Mouse (Mus musculus) inflammation-experienced regulatory T-cells, adult 16 weeks (primary cell): ENCODE measurements around the gene Dedd. TPM values are rescaled to one million over a fixed set of nuclear protein-coding genes. Genes with fewer than 3 reads are reported as not detected.

Source experiments
- polyA plus RNA-seq: library from polyadenylated mRNA; unstranded; fragments of 100-300 nt; shearing (Covaris generic); gene quantifications from one replicate; pipeline ENCODE4 v1.2.1, GENCODE M21; 2017

The Dedd gene
- 44.3 TPM for polyA plus RNA-seq

GRCm38 (mm10) chr1:171328839-171329432 is at the start of gene Dedd:
TSS of gene Dedd (plus strand) at chr1:171329145.

GRCm38 (mm10) chr1:171280916-171281527 is 47.9 kb upstream of the Dedd start, which contains the start of gene Ppox:
TSS of gene Ppox (minus strand) at chr1:171281186.

GRCm38 (mm10) chr1:171287136-171288081 is 41.5 kb upstream of the Dedd start, which contains the start of gene Usp21:
TSS of gene Usp21 (minus strand) at chr1:171287991.

GRCm38 (mm10) chr1:171294298-171295062 is 34.5 kb upstream of the Dedd start, which contains the start of gene Ufc1:
TSS of gene Ufc1 (minus strand) at chr1:171295024.

GRCm38 (mm10) chr1:171345225-171346094 is 16.5 kb downstream of the Dedd start, which contains the start of the genes Nit1 and Pfdn2:
TSS of gene Nit1 (minus strand) at chr1:171345646.
TSS of gene Pfdn2 (plus strand) at chr1:171345670.

GRCm38 (mm10) chr1:171360656-171361055 is 31.7 kb downstream of the Dedd start, which contains the start of gene Klhdc9:
TSS of gene Klhdc9 (minus strand) at chr1:171360798.

GRCm38 (mm10) chr1:171369845-171370556 is 41.1 kb downstream of the Dedd start, which contains the start of gene Nectin4:
TSS of gene Nectin4 (plus strand) at chr1:171370099.

GRCm38 (mm10) chr1:171388376-171389102 is 59.6 kb downstream of the Dedd start, which contains the start of gene Arhgap30:
TSS of gene Arhgap30 (plus strand) at chr1:171388954.

Other genes with a start within 250 kb of the Dedd start
- 2.4 TPM for gene Cfap126, start 215.2 kb upstream of the Dedd start, polyA plus RNA-seq
- gene Sdhc, start 178.5 kb upstream of the Dedd start, polyA plus RNA-seq = 161 TPM
- not detected for gene Mpz, start 178.4 kb upstream of the Dedd start, polyA plus RNA-seq
- not detected for gene Pcp4l1, start 132.9 kb upstream of the Dedd start, polyA plus RNA-seq
- gene Nr1i3, start 115.2 kb upstream of the Dedd start, polyA plus RNA-seq = 0.15 TPM
- gene Tomm40l, start 106.6 kb upstream of the Dedd start, polyA plus RNA-seq = 40.9 TPM
- gene Apoa2, start 104.1 kb upstream of the Dedd start, polyA plus RNA-seq = 0.79 TPM
- gene Fcer1g, start 94.8 kb upstream of the Dedd start, polyA plus RNA-seq = 15.8 TPM
- not detected for gene Adamts4, start 78.7 kb upstream of the Dedd start, polyA plus RNA-seq
- gene Ndufs2, start 77.8 kb upstream of the Dedd start, polyA plus RNA-seq = 200 TPM
- 50.4 TPM for gene B4galt3, start 58.8 kb upstream of the Dedd start, polyA plus RNA-seq
- 92.4 TPM for gene Ppox, start 48.0 kb upstream of the Dedd start, polyA plus RNA-seq
- 69.0 TPM for gene Usp21, start 41.2 kb upstream of the Dedd start, polyA plus RNA-seq
- gene Ufc1, start 34.1 kb upstream of the Dedd start, polyA plus RNA-seq = 61.0 TPM
- gene Nit1, start 16.5 kb downstream of the Dedd start, polyA plus RNA-seq = 57.0 TPM
- gene Pfdn2, start 16.5 kb downstream of the Dedd start, polyA plus RNA-seq = 115 TPM
- gene Klhdc9, start 31.7 kb downstream of the Dedd start, polyA plus RNA-seq = not detected
- not detected for gene Nectin4, start 41.0 kb downstream of the Dedd start, polyA plus RNA-seq
- gene Arhgap30, start 59.8 kb downstream of the Dedd start, polyA plus RNA-seq = 270 TPM
- gene Usf1, start 82.2 kb downstream of the Dedd start, polyA plus RNA-seq = 108 TPM
- gene Tstd1, start 89.7 kb downstream of the Dedd start, polyA plus RNA-seq = 3.8 TPM
- gene F11r, start 108.4 kb downstream of the Dedd start, polyA plus RNA-seq = 0.52 TPM
- 11.9 TPM for gene Alyref2, start 174.3 kb downstream of the Dedd start, polyA plus RNA-seq
- gene Itln1, start 206.1 kb downstream of the Dedd start, polyA plus RNA-seq = not detected
- 0.46 TPM for gene Cd244a, start 230.0 kb downstream of the Dedd start, polyA plus RNA-seq